Mouse (Mus musculus) thymus, postnatal 14 days (tissue): ENCODE measurements at regions not wholly inside any gene's neighbourhood (a gene's known extent, or its start where the extent isn't known, plus 50 kb on each side); places are given as distances from the start of the nearest gene placed in this dataset.
A peak's percentile ranks its signal among the peaks of the same experiment; 100 is the strongest.

Experiments used
- DNase-seq: peaks from one replicate; pipeline ENCODE4 v3.0.0; 2021

DNA sequence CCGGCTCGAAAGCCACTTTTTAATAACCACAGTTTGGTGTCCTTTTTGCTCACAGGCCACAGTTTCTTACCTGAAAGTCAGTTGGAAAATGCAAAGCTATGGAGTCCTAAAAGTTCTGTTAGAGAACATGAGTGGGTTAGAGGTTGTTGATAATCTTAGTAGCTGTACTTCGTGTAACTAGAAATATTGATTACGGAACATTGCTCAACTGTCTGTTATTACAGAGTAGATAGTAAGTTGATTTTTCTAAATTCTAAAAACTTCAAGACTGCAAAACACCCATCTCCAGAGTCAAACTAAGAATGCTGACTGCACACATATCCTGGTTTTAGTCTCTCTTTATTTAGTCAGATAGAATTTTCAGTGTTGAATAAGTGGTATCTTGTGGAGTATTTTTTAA is 111.0 kb downstream of the Slc38a4 start:
- DNase-seq: no peak

DNA sequence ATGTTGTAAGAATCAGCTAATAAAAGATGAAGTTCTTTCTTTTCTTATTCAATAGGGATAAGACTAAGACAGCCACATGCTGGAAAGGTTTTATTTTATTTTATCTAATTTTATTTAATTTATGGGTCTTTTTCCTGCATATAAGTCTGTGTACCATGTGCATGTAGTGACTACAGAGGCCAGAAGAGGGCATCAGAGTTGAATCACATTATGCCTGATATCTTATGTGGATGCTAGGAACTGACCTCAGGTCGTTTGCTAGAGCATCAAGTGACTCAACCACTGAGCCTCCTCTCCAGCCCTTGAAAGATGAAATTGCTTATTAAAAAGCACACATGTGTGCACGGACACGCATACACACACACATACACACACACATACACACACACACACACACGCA is 113.1 kb downstream of the Slc38a4 start:
- DNase-seq: no peak

DNA sequence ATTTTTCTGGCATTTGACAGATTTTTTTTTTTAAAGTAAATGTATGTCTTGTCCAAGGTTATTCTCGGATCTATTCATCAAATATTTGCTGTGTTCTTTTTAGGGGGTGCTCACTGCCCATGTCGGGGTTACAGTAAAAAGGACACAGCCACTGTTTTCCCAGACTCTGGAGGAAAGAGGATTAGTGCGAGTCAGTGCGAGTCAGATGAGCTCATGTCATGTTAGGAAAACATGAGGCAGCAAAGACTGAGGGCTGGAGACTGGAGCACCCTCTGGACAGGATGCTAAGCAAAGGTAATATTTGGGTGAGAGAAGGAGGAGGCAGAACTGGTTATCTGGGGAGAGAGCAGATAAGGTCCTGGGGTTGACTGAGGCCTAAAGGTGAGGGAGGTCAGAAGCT is 117.3 kb downstream of the Slc38a4 start:
- no peak for DNase-seq

DNA sequence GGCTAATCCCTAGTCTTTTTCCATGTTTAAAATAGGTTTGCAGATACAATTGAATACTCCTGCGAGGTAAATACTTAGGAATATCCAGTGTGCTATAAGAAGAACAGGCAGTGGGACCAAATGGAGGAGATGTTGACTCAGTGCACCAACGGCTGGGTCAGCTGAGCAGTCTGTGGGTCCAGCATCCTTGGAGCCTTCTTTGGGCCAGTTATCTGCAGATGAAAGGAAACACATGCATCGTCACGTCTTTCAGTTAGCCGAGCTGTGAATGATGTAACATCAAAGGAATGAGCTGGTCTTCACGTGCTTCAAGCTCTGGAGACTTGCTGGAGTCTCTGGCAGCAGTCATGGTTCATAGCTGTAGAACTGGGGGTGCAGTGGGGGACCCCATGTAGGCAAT is 118.1 kb downstream of the Slc38a4 start:
- no peak for DNase-seq

DNA sequence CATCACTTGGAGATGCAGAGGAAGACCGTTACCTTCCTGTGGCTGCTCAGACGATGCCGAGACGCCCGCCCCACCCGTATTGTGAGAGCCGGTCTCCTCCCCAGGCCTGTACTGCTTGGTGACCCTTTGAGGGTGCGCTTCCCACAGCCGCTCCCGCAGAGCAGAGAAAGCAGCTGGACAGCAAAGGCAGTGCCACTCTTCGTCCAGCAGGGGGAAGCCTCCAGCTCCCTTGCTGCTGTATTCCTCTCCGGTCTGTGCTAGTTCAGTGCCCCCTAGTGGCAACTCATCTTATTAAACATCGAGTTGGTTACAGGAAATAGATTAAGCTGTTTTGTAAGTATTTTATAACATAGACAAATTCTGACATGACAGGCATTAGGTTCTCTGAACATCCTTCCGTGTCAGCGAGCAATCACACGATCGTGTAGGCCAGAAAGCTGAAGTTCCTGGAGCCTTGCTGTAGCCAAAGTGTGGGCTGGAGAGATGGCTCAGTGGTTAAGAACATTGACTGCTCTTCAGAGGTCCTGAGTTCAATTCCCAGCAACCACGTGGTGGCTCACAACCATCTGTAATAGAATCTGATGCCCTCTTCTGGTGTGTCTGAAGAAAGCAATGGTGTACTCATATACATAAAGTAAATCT is 118.9 kb downstream of the Slc38a4 start:
- peak; percentile 87 for DNase-seq

DNA sequence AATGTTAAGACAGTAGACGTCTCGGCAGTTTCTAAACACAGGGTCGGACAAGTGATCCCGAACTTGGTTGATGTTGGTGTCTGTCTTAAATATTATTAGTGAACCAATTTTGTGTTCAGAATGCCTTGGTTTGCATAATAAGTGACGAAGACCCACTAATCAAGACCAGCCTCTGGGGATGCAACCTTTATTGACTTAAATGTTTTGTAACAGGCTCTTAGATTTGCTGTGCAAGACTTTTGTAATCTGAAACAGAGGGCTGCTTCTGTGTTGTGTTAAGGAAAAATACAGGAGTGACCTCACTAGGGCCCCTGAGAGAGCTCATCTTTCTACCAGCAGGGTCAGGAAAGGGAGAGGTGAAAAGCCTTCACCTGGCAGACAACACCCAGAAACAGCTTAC is 119.5 kb downstream of the Slc38a4 start:
- no peak for DNase-seq

DNA sequence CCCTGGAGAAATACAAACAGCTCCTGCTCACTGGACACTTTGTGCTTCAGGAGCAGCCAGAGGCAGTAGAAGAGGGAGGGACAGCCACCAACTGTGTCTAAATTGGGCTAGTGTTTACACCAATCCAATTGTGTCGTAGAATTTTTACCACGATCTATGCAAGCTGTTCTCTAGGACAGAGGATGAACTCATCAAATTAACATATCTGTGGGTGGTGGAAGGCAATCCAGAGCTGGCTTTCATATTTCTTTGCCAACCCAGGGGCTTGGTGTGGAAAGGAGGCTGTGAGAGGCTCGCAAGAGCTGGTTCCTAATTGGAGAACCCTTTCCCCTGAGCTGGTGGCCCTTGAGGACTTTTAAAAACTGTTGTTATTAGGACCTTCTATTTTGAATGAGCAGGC is 122.3 kb downstream of the Slc38a4 start:
- DNase-seq: no peak

DNA sequence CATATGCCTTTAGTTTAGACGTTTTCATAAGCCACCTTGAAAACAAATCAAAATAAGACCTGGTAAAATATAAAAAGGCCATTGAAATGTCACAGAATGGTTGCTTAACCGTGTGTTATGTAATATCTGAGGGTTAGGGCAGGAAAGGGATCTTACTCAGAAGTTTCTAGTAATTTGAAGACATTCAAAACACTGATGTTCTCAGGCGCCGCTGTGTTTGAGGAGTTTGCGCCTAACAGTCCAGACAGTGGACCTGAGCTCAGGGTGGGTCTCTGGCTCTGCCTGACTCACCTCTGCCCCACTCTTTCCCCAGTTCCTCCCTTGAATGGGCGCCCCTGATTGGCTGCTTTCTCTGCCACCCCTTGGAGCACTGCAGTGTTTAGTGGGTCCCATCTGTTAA is 125.2 kb downstream of the Slc38a4 start:
- DNase-seq: no peak

DNA sequence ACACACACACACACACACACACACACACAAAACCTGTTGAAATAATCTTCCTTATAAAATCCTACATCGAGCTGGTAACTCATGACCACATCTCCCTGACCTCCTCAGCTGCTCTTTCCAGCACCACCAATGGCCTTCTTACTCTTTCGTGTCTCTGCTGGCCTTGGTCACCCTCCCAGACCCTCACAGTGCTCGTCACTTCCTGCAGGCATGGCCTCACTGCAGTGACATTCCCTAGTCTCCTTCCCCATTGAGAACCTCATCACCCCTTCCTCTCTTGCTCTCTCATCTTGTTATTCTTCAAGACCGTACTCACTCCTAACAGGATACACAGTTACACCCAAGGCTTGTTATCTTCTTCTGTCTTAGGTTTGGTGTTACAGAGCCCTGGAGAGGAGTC is 126.0 kb downstream of the Slc38a4 start:
- DNase-seq: no peak

DNA sequence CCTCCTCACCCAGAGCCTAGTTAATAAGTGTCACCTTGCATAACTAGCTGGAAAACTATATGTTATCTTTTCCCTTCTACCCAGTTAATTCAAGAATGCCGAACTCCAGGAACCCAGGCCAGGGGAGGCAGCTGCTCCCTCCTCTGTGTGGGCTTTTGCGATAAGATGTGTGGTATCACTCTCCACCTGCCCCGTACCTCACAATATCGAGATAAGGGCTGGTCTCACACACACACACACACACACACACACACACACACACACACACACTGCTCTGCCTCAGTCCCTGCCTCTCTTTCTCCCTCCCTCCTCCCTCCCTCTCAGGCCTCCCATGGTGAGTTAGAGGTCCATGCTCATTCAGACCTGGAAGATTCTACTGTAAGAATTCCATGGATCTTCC is 127.1 kb downstream of the Slc38a4 start:
- no peak for DNase-seq

DNA sequence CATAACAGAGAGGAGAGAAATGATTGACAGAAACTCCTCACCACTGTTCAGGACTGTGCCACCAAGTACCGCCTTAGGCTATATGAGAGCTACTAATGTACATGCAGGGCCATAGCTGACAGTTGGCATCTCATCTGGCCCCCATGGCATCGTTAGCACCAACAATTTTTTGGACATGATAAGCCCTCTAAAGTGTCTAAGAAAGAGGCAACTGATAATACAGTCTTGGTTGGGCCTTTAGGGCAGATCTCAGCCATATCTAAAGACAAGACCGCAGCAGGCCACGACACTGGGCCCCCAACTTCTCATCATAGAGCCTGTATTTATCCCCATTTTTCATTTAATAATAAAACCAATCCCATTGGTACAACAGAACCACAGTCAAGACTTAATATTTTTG is 128.1 kb downstream of the Slc38a4 start:
- DNase-seq: no peak

DNA sequence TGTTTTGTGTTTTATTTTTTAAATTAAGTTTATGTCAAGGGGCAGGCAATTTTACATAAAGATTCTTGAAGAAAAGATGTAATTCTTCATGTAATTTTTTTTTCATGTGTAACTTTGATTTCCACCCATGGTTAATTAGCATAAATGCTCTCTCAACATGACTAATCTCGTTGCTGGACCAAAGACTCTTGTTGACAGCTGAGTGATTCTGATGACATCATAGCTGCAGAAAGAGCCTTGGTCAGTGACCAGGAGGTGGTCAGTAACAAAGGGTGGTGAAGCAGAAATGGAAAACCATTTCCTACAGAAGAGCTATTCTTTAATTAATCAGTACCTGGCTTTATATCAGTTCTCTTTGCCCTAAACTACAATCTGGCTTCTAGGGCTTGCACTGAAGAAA is 129.1 kb downstream of the Slc38a4 start:
- no peak for DNase-seq

DNA sequence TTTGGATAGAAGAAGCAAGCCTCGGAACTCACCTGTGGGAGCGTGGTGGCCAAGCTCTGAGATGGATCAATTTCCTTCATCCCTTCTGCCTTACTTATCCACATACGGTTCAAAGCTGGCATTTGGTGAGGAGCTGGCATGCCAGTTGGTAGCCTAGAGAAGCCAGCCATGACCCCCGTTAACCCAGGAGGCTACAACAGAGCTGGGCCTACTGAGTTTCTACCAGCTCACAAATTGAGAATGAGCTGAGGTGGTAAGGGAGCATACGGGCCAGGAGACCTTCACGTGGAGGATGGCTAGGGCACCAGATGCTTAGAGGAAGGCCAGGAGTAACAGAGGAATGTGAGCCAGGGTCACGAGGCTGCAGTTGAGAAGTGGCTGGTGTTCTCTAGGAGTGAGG is 139.2 kb downstream of the Slc38a4 start:
- DNase-seq: no peak

DNA sequence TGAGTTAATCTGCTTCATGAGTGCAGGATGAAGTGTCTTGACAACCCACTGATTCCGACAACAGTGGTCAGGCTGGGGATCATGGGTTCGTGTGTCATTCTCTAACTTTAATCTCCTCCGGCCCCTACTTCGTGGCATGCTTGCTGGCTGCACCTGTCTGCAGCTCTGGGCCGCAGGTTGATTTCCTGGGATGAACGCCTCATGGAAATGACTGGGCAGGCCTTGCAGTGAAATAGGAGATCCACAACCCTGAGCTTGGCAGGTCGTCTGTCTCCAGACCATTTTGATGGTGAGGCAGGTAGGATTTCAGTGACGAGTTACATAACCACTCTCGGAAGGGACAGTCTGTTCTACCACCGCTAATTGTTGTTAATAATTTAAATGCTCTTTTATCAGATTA is 140.2 kb downstream of the Slc38a4 start:
- no peak for DNase-seq

DNA sequence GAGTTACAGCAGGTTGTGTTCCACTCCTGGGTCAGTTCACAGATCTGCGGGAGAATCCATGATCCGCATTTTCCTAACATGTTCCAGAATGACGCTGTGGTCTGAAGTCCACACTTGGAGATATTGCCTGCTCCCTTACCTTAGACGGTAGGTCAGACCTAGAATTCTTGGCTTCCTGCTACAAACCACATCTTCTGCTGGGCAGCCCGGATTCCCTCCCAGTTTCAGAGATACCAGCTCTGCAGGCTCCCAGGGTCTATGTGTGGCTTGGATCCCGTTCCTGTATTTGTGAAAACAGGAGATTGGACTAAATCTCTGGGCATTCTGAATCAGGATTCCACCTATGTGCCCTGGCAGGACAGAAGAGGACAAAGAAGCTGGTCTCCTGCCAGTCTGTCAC is 140.8 kb downstream of the Slc38a4 start:
- no peak for DNase-seq

DNA sequence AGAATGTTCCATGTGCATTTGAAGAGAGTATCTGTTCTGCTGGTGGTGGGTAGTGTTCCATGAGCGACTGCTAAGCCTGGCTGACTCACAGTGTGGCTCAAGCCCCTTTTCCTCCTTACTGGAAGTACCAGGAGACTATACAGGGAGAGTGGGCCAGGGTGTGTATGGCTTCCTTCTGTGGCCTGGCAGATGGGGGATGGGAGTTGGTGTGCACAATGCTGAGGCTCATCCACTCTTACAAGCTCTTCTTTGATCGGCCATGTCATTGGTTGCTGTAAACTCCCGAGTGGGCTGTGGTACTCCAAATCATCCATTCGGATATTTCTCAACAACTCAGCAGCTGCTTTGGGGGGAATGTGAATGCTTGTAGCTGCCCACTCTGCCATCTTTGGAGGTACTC is 150.2 kb downstream of the Slc38a4 start:
- DNase-seq: no peak

DNA sequence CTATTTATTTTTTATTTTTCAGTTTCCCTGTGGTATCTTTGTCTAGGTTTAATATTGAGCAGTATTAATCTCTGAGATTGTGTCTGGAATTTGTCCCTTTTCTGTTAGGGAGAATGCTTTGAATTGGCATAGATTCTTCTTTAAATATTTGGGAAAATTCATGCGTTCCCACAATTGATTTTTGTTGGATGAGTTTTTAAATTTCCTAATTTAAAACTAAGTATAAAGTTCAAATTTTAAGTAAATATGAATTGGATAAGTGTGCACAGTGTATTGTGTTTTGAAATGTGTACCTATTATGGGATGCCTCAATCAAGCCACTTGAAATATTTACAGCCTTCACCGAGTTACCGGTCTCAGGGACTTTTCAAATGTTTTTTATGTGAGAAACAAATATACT is 152.3 kb downstream of the Slc38a4 start:
- DNase-seq: no peak

DNA sequence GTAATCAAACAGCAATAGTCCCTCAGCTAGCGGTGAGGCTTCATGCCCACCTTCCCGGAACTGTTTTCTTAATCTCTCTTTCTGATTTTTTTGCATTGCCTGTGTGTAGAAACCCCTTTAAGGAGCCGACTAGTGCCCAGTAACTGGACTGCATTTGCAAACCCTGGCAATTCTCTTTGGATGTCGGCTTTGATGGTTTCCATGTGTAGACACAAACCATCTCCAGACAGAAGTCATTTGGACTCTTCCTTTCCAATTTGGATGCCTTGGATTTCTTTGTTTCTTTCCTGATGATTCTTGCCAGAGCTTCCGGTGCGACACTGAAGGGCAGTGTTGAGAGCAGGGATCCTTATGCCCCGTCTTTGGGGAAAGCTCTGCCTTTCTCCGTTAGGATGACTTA is 153.0 kb downstream of the Slc38a4 start:
- no peak for DNase-seq

DNA sequence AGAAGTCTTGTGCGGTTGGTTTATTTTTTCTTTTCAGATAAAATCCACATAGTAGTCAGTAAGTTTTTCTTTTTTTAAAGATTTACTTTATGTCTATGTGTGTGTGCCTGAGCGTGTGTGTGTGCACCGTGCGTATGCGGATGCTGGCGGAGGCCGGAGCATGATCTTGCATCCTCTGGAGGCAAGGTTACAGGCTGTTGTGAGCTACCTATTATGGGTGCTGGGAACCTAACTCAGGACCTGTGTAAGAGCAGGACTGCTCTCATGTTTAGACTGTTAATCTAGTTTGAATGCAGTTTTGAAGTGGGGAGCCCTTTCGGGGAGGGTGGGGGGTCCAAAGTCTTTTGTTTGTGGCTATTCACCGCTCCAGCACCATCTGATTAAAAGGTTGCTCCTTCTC is 154.1 kb downstream of the Slc38a4 start:
- DNase-seq: no peak

DNA sequence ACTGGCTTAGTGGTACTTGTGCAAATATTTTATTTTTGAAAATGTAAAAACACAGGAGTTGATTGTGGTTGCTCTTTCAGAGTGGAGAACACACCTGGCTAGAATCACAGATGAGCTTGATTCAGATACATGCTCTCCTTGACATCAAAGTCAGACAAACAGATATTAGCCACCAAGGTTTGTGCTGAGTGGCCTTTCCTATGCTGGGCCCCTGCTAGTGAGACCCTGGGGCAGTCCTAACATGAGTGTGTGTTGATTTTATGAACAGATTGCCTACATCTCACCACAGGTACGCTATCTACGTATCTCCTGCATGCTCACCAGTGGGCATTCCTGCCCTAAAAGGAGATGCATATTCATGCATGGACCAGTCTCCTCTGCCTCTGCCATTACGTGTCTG is 157.5 kb downstream of the Slc38a4 start:
- no peak for DNase-seq

DNA sequence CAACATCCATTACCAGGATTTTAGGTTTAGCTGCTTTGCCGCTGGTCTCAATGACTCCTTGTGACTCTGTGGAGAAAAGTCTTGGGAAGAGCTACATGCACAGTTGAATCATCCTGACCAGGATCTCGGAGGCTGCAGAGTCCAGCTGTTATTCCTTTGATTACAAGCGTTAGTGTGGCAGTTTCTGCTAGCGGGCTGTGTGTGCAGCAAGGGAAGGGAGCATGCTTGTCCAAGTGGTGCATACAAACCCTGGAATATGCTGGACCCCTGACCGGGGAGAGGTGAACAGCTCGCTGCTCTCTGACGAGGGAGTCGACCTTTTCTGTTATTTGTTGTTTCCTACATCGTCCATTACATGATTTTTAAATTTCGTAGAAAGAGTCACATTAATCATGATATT is 170.9 kb downstream of the Slc38a4 start:
- DNase-seq: no peak

DNA sequence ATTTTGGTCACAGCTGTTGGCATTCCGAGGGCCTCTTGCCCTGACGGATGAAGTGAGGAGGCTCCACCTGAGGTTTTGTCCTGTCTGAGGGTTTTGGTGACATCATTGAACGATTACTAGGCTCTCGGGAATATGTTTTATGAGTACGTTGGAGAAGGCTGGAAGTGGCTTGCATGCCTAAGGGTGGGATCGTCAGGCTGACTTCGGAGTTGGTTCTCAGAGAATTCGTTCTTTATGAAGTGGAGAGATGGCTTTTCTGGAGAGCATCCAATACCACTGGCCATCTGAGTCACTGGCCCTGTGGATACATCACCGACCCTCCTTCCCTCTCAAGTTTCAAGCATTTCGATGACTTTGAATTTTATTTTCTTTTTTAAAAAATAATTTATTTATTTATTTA is 172.0 kb downstream of the Slc38a4 start:
- DNase-seq: no peak

DNA sequence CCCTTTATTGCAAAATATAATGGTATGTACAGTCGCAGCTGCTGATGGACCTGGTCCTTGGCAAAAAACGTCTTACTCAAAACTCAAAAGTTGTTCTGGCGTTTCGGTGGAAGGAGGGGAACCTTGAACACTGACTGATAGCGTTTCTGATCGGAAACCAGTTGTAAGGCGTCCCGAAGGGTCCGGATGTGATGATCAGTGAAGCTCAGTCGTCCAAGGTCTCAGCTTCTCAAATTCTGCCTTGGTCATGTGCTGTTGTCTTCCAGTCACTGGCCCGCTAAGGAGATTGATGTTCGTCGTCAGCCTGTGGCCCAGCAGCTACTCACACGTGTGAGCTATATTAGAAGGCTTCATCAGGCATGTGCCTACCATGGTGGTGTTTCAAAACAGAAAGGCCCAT is 173.5 kb downstream of the Slc38a4 start:
- no peak for DNase-seq

DNA sequence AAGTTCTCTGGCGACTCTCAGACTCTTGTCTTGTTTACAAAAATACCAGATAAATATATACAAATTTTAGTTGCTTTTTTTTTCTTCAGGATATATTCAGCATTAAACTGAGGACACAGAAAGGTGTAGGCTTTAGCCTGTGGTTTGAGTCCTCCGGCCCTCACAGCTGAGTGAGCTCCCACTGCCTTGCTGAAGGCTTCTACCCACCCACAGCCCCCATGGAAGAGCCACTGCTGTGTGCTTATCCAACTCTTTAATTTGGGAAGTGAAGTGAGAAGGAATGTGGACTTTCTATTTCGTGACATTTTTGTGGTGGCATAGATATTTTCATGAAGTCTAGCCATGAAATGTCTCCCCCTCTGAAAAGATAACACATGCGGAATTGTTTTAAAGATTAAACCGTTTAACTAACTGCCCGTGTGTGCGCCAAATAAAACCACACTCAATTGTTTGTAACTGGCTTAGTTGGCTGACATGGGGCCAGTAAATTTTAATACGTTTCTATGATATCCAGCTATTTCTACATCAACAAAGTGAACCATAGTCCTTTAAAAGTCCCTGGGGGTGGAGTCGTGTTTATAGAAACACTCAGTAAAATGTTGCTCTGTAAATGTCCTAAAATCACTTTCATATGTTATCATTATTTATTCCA is 174.1 kb downstream of the Slc38a4 start:
- DNase-seq: no peak

DNA sequence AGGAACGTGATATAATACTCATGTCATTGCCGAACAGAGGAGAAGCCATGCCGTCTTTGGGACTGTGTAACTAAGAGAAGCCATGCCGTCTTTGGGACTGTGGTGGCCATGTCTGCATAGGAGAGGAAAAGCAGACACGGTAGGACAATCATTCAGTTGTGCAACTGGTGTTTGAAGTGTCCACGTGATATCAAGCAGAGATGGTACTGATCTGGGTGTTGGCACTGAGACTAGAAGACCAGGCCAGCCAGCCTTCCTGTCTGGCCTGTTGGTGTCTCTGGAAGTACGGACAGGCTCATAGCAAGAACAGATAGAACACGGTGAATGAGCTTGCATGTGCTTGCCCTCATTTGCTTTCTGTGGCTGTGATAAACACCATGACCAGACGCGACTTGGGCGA is 175.7 kb downstream of the Slc38a4 start:
- DNase-seq: no peak
